Mouse (Mus musculus): ENCODE results near the gene Szt2. TPM values are rescaled to one million over a fixed set of nuclear protein-coding genes. Genes with fewer than 3 reads are reported as not detected.

Szt2 gene
- total RNA-seq, 4 experiments from 2014 or later = 10.3 to 13.0 (median 11.7) TPM

- no peak for DNase-seq (ENCODE audit: low spot score)
These were observed 50.7 kb downstream of the Szt2 start for GRCm38 (mm10) chr4:118358159-118358895.

- DNase-seq (ENCODE audit: low spot score) = no peak
These were observed 51.6 kb downstream of the Szt2 start for GRCm38 (mm10) chr4:118357504-118357903.

- no peak for DNase-seq (ENCODE audit: low spot score)
These were observed 52.3 kb downstream of the Szt2 start for GRCm38 (mm10) chr4:118356738-118357137.

- DNase-seq (ENCODE audit: low spot score) = no peak
These were observed 54.8 kb downstream of the Szt2 start for GRCm38 (mm10) chr4:118354289-118354688.

GRCm38 (mm10) chr4:118353689-118354088 is 55.4 kb downstream of the Szt2 start:
- DNase-seq (ENCODE audit: low spot score) = no peak

DNA sequence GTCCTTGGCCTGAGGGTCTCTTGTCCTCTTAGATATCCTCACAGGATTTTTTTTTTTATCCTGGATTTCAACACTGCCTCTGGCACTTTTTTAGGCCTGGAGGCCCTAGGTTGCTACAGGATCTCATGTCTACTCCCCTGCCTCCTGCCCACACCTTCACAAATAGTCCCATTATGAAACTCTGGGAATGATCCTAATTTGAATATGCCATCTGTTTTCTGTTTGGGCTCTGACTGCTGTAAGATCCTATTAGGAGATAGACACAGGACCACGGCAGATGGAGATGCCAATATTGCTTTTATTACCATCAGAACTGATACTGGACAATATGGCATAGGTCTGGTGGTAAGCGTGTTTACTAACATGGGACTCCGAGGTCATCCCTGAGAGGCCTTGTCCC is 57.2 kb downstream of the Szt2 start:
- no peak for DNase-seq (ENCODE audit: low spot score)

- DNase-seq (ENCODE audit: low spot score) = no peak
These were observed 58.2 kb downstream of the Szt2 start for GRCm38 (mm10) chr4:118350864-118351263.

DNA sequence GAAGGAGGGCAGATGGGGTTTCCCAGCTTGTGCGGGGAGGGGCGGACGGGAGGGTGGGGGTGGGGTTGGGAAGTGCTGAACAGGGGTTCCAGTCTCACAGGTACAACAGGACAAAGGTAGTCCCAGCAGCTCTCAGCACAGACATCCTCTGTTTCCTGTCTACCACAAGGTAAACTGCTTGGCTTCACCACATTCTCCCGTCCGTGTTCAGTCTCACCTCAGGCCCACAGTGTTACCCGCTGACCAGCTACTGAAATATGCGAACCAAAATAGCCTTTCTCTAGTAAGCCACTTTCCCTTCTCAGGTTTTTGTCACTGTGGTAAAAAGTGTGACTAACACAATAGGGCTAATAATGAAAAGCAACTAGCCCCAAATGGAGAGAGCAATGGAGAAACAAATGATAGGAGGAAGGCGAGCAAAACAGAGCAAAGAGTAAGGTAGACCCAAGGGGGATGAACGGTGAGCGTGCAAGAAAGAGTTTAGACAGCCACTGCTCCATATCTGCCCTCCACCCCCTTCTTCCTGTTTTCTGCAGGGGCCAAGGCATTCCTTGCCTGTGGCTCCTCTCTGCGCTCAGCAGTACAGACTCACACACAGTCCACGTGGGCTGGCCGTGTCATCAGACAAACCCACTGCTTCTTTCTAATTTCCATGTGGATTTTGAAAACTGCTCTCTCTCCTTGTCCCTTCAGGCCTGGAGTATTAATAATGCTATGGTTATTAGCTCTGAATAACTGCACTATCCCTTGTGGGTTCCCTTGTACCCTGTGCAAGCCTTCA is 61.4 kb downstream of the Szt2 start:
- DNase-seq (ENCODE audit: low spot score) = no peak

GRCm38 (mm10) chr4:118341447-118341846 is 67.6 kb downstream of the Szt2 start:
- DNase-seq (ENCODE audit: low spot score) = no peak

GRCm38 (mm10) chr4:118336658-118337057 is 72.4 kb downstream of the Szt2 start:
- no peak for DNase-seq (ENCODE audit: low spot score)

- DNase-seq (ENCODE audit: low spot score) = no peak
These were observed 73.1 kb downstream of the Szt2 start for GRCm38 (mm10) chr4:118335991-118336390.

- DNase-seq (ENCODE audit: low spot score) = no peak
These were observed 77.3 kb downstream of the Szt2 start for GRCm38 (mm10) chr4:118331777-118332176.

GRCm38 (mm10) chr4:118326476-118326875 is 82.6 kb downstream of the Szt2 start:
- DNase-seq (ENCODE audit: low spot score) = no peak

DNA sequence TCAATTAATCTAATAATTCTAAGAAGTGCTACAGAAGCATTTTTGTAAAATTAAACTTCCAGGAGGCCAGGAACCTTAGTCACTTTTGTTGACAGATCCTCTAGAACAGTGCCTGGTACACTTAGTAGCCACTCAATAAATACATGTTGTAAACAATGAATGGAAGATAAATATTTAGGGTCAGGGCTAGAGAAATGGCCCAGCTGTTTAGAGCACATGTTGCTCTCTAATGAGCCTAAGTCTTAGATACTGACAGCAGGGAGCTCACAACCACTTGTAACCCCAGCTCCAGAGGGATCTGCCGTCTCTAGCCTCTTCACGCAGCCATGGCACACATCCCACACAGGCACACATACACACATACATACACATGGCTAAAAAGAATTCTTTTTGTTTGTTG is 88.4 kb downstream of the Szt2 start:
- DNase-seq (ENCODE audit: low spot score) = no peak

GRCm38 (mm10) chr4:118319706-118320344 is 89.2 kb downstream of the Szt2 start:
- DNase-seq (ENCODE audit: low spot score) = no peak

GRCm38 (mm10) chr4:118316662-118317061 is 92.4 kb downstream of the Szt2 start:
- DNase-seq (ENCODE audit: low spot score) = no peak

DNA sequence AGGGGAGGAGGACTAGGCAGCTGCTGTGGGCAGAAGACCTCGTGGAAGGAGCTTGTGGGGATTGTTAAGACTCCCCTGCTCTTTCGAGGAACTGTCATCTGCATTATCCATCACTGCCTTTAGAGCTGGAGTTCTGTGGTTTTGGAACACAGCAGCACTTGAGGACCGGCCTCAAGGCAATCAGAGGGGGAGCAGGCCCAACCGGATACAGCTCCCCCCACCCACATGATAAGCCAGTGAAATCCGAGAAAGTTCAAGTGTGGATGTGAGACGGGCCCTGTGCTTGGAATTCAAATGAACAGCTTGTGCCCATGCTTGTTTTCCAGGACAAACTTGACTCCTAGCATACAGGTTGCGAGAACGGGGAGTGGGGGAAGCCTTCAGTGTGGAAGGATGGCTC is 93.8 kb downstream of the Szt2 start:
- no peak for DNase-seq (ENCODE audit: low spot score)

Other genes with a start within 250 kb of the Szt2 start
- gene Kdm4a, start 229.2 kb downstream of the Szt2 start, total RNA-seq (2022) = 10 to 100 TPM; 23.7 to 24.5 (median 24.1) TPM
- 1 to 10 TPM; 3.6 to 6.8 (median 4.6) TPM for gene Ptprf, start 117.9 kb downstream of the Szt2 start, total RNA-seq (2022)
- 10 to 100 TPM; 28.8 to 42.8 (median 36.2) TPM for gene Med8, start 64 bp upstream of the Szt2 start, total RNA-seq (2022)
- gene Elovl1, start 18.8 kb upstream of the Szt2 start, total RNA-seq (2022) = 10 to 100 TPM; 14.8 to 17.7 (median 16.2) TPM
- 1 to 10 TPM in 3 of 4 experiments, under 1 TPM in 1; 0.47 to 1.4 (median 1.0) TPM for gene Cdc20, start 28.1 kb upstream of the Szt2 start, total RNA-seq (2022)
- under 1 TPM; 0.41 to 0.97 (median 0.51) TPM for gene Mpl, start 48.2 kb upstream of the Szt2 start, total RNA-seq (2022)
- 10 to 100 TPM; 50.0 to 57.6 (median 56.7) TPM for gene Tie1, start 80.8 kb upstream of the Szt2 start, total RNA-seq (2022)
- not detected for gene 2610528J11Rik, start 117.7 kb upstream of the Szt2 start, total RNA-seq (2022)
- under 1 TPM in 2 of 4 experiments, not detected in 2; 0.12 to 0.23 TPM for gene Tmem125, start 134.8 kb upstream of the Szt2 start, total RNA-seq (2022)
- gene Cfap57, start 211.5 kb upstream of the Szt2 start, total RNA-seq (2022) = under 1 TPM in 1 of 4 experiments, not detected in 3; 0.06 TPM
- gene Ebna1bp2, start 211.5 kb upstream of the Szt2 start, total RNA-seq (2022) = 10 to 100 TPM; 26.6 to 42.0 (median 37.1) TPM
- not detected for gene Olfr62, start 249.7 kb upstream of the Szt2 start, total RNA-seq (2022)

All from heart, adult 8-10 months (tissue).